ENCODE assay signal across 9 mouse cellular contexts in the genomic region with DNA sequence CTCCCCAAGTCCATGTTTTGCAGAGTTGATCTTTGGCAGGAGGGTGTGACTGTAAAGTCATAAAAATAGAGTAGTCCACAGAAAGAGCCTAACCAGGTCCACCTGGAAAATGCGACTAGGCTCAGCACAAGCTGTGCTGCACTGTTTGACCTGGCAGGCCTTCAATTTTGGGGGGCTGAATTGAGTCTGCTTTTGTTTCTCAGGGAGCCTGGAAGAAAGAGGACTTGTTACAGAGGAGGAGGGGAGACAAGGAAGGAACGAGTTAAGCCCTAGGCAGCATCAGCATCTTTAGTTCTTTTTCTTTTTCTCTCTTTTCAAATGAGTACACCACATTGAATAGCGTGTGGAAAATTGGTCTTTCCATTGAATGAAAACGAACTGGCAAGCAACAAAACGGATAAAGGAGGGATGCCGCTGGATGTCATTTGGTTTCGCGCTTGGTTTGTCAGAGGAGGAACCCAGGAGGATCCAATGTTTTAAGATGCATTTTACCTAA.
DNase-seq lines count a peak whose midpoint lies in the region; ATAC-seq lines count a peak whose summit lies in the region.
"Had no signal": no experiment of that assay in that cellular context is flagged by ENCODE, and none has a peak within 500 bp of the region (broad histone marks: within the 10 kb centered on the region; RNA-seq: fewer than 3 reads in every experiment).

No protein-coding gene starts in this region.

- H3K27me3 ChIP-seq in embryonic facial prominence, embryonic 13.5 days: no peaks in the 10 kb centered on the region
- H3K27me3 ChIP-seq in hindbrain, embryonic 15.5 days: no peaks in the 10 kb centered on the region
- H3K27me3 ChIP-seq: heart, embryonic 12.5 days had no signal

- no peaks in the 10 kb centered on the region for H3K36me3 ChIP-seq in embryonic facial prominence, embryonic 13.5 days
- H3K36me3 ChIP-seq in hindbrain, embryonic 15.5 days: no peaks in the 10 kb centered on the region
- H3K36me3 ChIP-seq: heart, embryonic 12.5 days had no signal

- DNase-seq in embryo, embryonic 10.5 days (ENCODE audit: low spot score): peak; percentile 39
- DNase-seq in mesoderm, embryonic 11.5 days (ENCODE audit: low read depth, low spot score): peak; percentile 23
- DNase-seq in thymus, postnatal 25 days: no peak
- DNase-seq in urinary bladder, postnatal 36 days (ENCODE audit: low spot score in 2 of 2): no peak
- DNase-seq in ovary, adult 18-20 months (ENCODE audit: low spot score): no peak
- no peak for DNase-seq in heart, adult 18-20 months

- H3K4me2 ChIP-seq in embryonic facial prominence, embryonic 13.5 days: peak overlapping the region; percentile 11; the same call in 1 of the 2 replicates
- no peak overlapping the region for H3K4me2 ChIP-seq in hindbrain, embryonic 15.5 days
- H3K4me2 ChIP-seq: heart, embryonic 12.5 days had no signal

- H3K4me3 ChIP-seq in embryonic facial prominence, embryonic 13.5 days: no peak overlapping the region
- no peak overlapping the region for H3K4me3 ChIP-seq in hindbrain, embryonic 15.5 days
- H3K4me3 ChIP-seq: heart, embryonic 12.5 days had no signal

- ATAC-seq in embryonic facial prominence, embryonic 13.5 days (ENCODE audit: insufficient number of reproducible peaks, insufficient read depth, low FRiP score, low TSS enrichment, low read depth): 0 out of 2 replicates have a peak, but pooled peaks have one; percentile 32
- peak; percentile 81 for ATAC-seq in hindbrain, embryonic 15.5 days (ENCODE audit: low FRiP score, low read depth)

- peak overlapping the region; percentile 64 for H3K27ac ChIP-seq in embryonic facial prominence, embryonic 13.5 days
- peak overlapping the region; percentile 45; the same call in 1 of the 2 replicates for H3K27ac ChIP-seq in hindbrain, embryonic 15.5 days (replicated peaks)

- H3K9me3 ChIP-seq in embryonic facial prominence, embryonic 13.5 days: no peaks in the 10 kb centered on the region
- H3K9me3 ChIP-seq in hindbrain, embryonic 15.5 days: no peaks in the 10 kb centered on the region
- H3K9me3 ChIP-seq: heart, embryonic 12.5 days had no signal

- no peak overlapping the region for H3K9ac ChIP-seq in embryonic facial prominence, embryonic 13.5 days
- H3K9ac ChIP-seq in hindbrain, embryonic 15.5 days: no peak overlapping the region
- H3K9ac ChIP-seq: heart, embryonic 12.5 days had no signal

- 19% methylated on average over 8 of the region's 8 CpGs for WGBS in embryonic facial prominence, embryonic 13.5 days
- 8% methylated on average over 8 of the region's 8 CpGs for WGBS in hindbrain, embryonic 15.5 days

- H3K4me1 ChIP-seq in embryonic facial prominence, embryonic 13.5 days: peaks cover 12% of the 10 kb centered on the region
- H3K4me1 ChIP-seq in hindbrain, embryonic 15.5 days (replicated peaks): peaks cover 4% of the 10 kb centered on the region; the same call in 1 of the 2 replicates
- H3K4me1 ChIP-seq: heart, embryonic 12.5 days had no signal

Comparison
In these comparisons a context has a peak if more than half of its experiments do, and no peak if none do; other contexts are left out.
1. DNase-seq: peak in embryo, embryonic 10.5 days (single experiment) and mesoderm, embryonic 11.5 days (single experiment); none in thymus, postnatal 25 days (single experiment), urinary bladder, postnatal 36 days (0 of 2), ovary, adult 18-20 months (single experiment) and heart, adult 18-20 months (0 of 2).